Mouse (Mus musculus) midbrain, embryonic 11.5 days (tissue): ENCODE data around the gene Ergic1. TPM values are rescaled to one million over a fixed set of nuclear protein-coding genes. Genes with fewer than 3 reads are reported as not detected.
A peak's percentile ranks its signal among the peaks of the same experiment; 100 is the strongest.

Experiments
- ATAC-seq: fragments of 200-750 bp; cut with Nextera tagmentation; 2 replicates; pipeline ENCODE4 v1.8.0; 2017; ENCODE audit warnings: moderate TSS enrichment, moderate library complexity; ENCODE audit not compliant: low FRiP score
- DNase-seq: peaks from one replicate; pipeline ENCODE4 v3.0.0; 2015; ENCODE audit warnings: low spot score; ENCODE audit errors: missing footprints
- H3K27ac ChIP-seq: fragments of 300-500 bp; sonication (generic); 2 replicates; pipeline ENCODE4 v1.5.1; 2014; ENCODE audit warnings: low read depth, low read length
- H3K27me3 ChIP-seq: fragments of 300-500 bp; sonication (generic); 2 replicates; pipeline ENCODE4 v1.6.1; 2014; ENCODE audit warnings: mild to moderate bottlenecking, low read length, moderate library complexity, mixed read lengths; ENCODE audit not compliant: control insufficient read depth, insufficient read depth
- H3K36me3 ChIP-seq: fragments of 300-500 bp; sonication (generic); 2 replicates; pipeline ENCODE4 v1.6.1; 2014; ENCODE audit warnings: mild to moderate bottlenecking, low read length, moderate library complexity, mixed read lengths; ENCODE audit not compliant: control insufficient read depth, insufficient read depth
- H3K4me1 ChIP-seq: fragments of 300-500 bp; sonication (generic); 2 replicates; pipeline ENCODE4 v1.6.1; 2014; ENCODE audit warnings: low read length; ENCODE audit not compliant: control insufficient read depth, insufficient read depth
- H3K4me2 ChIP-seq: fragments of 300-500 bp; sonication (generic); 2 replicates; pipeline ENCODE4 v1.6.1; 2014; ENCODE audit warnings: mild to moderate bottlenecking, moderate library complexity
- H3K4me3 ChIP-seq: fragments of 300-500 bp; sonication (generic); 2 replicates; pipeline ENCODE4 v1.5.1; 2014; ENCODE audit warnings: low read depth, low read length
- H3K9ac ChIP-seq: fragments of 300-500 bp; sonication (generic); 2 replicates; pipeline ENCODE4 v1.6.1; 2014; ENCODE audit warnings: low read length
- H3K9me3 ChIP-seq: fragments of 300-500 bp; sonication (generic); 2 replicates; pipeline ENCODE4 v1.6.1; 2016; ENCODE audit warnings: low read length; ENCODE audit not compliant: control insufficient read depth
- WGBS: fragments of 180-500 bp; shearing (Covaris S2); extraction: QIAGEN DNeasy Blood & Tissue Kit; methylation state at CpG from one replicate; pipeline ENCODE4 v1.1.7; 2014; 5-methylcytosine and 5-hydroxymethylcytosine counted together
- polyA plus RNA-seq: library from polyadenylated mRNA; unstranded; fragments of >200 nt; fragmentation: Nextera tagmentation; extraction: Ambion mirVana; gene quantifications from 2 replicates; pipeline ENCODE4 v1.2.1, GENCODE M21; 2014

Gene Ergic1
- 129 and 130 TPM in 2 replicates for polyA plus RNA-seq

DNA sequence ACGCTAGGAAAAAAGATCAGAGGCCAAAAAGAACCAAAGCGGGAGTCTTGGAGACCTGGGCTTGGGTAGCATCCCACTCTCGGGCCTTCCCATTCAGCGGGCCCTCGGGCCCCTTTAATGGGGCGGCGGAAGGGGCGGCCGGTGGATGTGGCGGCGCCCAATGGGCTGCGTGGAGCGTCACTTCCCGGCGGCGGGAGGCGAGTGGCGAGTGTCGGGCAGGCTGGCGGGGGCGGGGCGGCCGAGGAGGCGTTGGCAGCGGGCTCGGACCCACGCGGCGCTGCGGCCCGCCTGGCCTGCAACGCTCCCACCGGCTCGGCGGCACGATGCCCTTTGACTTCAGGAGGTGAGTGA, at the start of gene Ergic1:
Ergic1 (plus strand) TSS at position 200 of the 351 bp plus-strand sequence.
- Histone ChIP-seq H3K4me1 (peaks cover 17% of the 10 kb centered on the region), H3K4me2 (peak within 1 kb of the TSS; percentile 96), H3K4me3 (peak within 1 kb of the TSS; percentile 89), H3K27ac (peak within 1 kb of the TSS; percentile 35), H3K9me3 (no peaks in the 10 kb centered on the region), H3K36me3 (peaks cover 3% of the 10 kb centered on the region; the same call in 1 of the 2 replicates), H3K9ac (peak within 1 kb of the TSS; percentile 91), H3K27me3 (no peaks in the 10 kb centered on the region)
- peak; percentile 96 for ATAC-seq
- 0% methylated on average over 36 of the region's 36 CpGs for WGBS
- DNase-seq = peak; percentile 98

DNA sequence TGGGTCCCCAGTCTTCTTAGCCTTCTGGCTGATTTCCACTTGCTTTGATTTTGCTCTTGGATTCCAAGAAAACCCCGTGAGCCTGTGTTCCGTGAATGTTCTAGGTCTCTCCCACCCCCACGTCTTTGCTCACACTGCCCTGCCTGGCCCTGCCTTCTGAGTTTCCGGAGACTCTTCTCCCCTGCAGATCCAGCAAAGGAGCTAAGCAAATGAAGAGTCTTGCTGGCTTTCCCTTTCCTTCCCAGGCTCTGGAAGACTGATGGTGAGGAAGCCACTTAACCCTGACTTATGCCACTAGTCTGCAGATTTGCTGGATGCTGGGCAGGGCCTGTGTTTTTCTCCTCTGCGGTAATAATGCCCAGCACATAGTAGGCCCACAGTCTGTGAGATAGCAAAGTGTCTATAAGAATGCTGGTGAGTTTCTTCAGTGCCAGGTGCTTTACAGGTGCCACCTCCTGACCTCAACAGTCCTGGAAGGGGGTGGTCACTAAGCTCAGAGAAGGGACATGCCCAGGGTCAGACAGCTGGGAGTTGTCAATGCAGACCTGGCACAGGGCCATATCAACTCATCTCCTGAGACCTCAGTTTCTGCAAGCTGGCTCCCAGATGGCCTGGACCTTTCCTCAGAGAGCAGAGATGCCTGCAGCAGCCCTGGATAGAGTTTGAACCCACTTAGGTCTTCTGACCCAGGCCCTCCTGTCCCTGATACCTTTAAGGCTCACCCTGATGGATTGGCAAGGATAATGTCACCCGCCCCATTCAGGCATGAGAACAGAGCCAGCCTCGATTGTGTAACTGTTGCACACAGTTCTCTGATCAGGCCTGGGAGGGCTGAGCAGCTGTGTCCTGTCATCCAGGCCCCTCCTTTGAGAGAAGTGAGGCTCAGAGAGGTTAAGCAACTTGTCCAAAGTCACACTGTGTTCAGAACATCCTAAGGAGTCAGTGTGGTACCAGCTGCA, 49.2 kb upstream of the Ergic1 start:
- no peaks in the 10 kb centered on the region for H3K27me3 ChIP-seq
- no peak overlapping the region for H3K9ac ChIP-seq
- DNase-seq = no peak
- H3K36me3 ChIP-seq = no peaks in the 10 kb centered on the region
- no peaks in the 10 kb centered on the region for H3K9me3 ChIP-seq
- H3K27ac ChIP-seq = no peak overlapping the region
- no peak overlapping the region for H3K4me2 ChIP-seq
- no peak for ATAC-seq
- WGBS = 72% methylated on average over 7 of the region's 7 CpGs
- no peak overlapping the region for H3K4me3 ChIP-seq
- peaks cover 4% of the 10 kb centered on the region for H3K4me1 ChIP-seq

DNA sequence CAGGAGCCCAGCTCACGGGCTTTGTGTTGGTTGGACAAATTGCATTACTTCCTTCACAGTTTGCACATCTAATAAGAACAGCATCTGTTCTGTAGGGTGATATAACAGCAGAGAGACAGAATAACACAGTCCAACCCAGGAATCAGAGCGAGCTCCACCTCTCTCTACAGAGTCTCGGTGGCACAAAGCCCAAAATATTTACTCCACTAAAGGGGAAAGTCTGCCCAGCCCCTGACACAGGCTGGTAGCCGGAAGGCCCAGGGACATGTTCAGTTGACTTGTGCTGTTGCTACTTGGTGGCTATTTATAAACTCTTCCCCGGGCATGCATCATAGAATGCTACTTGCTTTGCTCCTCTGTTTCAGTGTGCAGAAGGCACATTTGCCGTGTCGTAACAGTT, 48.3 kb upstream of the Ergic1 start:
- Histone ChIP-seq H3K4me3 (no peak overlapping the region), H3K4me1 (0 out of 2 replicates have a peak, but pooled peaks cover 3% of the 10 kb centered on the region), H3K27me3 (no peaks in the 10 kb centered on the region), H3K9me3 (no peaks in the 10 kb centered on the region), H3K36me3 (no peaks in the 10 kb centered on the region), H3K4me2 (no peak overlapping the region), H3K9ac (no peak overlapping the region), H3K27ac (no peak overlapping the region)
- ATAC-seq (no peak), DNase-seq (no peak)
- 85% methylated on average over 7 of the region's 7 CpGs for WGBS

DNA sequence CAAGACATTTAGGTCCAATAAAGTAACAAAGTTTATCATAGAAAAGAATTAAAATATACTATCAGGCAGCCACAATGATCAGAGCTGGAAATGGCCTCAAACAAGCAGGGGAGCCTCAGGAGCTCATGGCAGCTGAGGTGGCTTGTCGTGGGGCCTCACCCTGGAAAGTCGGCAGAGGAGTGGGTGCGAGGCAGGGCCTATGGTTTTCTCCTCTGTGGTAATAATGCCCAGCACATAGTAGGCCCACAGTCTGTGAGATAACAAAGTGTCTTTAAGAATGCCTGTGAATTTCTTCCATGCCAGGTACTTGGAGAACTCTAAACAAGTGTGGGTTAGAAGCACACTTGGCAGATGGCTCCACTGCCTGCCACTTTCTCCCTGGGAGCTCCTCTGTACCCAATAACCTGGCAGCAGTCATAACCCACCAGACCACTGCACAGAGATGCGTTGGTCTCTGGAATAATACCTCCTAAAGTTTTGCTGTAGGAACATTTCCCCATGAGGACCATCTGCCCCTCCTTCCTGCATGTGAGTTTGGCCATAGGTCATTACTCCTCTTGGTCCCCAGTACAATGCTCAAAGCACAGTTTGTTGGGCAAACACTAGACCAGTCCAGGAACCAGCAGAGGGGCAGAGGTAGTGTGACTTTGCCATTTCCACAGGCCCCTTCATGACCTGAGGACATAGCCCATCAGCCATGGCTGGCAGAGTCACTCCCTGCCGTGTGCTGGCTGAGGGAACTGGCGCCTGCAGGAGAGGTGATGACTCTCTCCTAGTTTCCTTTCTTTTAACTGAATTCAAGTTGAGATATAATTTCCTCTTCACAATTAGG, 47.6 kb upstream of the Ergic1 start:
- Histone ChIP-seq H3K9me3 (no peaks in the 10 kb centered on the region), H3K4me2 (no peak overlapping the region), H3K9ac (no peak overlapping the region), H3K27ac (no peak overlapping the region), H3K36me3 (no peaks in the 10 kb centered on the region), H3K27me3 (no peaks in the 10 kb centered on the region), H3K4me1 (0 out of 2 replicates have a peak, but pooled peaks cover 3% of the 10 kb centered on the region), H3K4me3 (no peak overlapping the region)
- ATAC-seq = no peak
- no peak for DNase-seq
- 83% methylated on average over 6 of the region's 6 CpGs for whole genome bisulfite sequencing

DNA sequence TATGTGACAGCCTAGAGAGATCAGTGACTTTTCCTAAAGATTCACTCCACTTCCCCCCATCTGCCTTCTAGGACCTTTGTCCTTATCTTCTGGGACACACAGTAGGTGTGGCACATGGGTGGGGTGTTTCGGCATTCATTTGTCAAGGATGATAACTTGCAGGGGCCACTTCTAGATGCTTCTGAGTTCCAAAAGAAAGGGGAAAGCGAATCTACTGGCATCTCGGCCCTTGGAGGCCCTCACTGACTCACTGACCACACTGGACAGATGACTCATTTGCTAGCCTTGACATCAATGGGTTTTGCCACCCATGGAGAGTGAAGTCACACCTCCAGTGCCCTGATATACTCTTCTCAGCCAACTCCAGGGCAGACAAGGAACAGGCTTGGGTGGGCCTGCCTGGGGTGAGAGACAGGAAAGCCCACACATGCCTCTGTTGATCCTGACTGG, 46.7 kb upstream of the Ergic1 start:
- H3K36me3 ChIP-seq = no peaks in the 10 kb centered on the region
- no peak overlapping the region for H3K9ac ChIP-seq
- DNase-seq = no peak
- H3K4me3 ChIP-seq = no peak overlapping the region
- no peak overlapping the region for H3K27ac ChIP-seq
- no peak overlapping the region for H3K4me2 ChIP-seq
- H3K4me1 ChIP-seq = no peaks in the 10 kb centered on the region
- no peak for ATAC-seq
- H3K9me3 ChIP-seq = no peaks in the 10 kb centered on the region
- WGBS = 87% methylated on average over 3 of the region's 3 CpGs
- H3K27me3 ChIP-seq = no peaks in the 10 kb centered on the region

DNA sequence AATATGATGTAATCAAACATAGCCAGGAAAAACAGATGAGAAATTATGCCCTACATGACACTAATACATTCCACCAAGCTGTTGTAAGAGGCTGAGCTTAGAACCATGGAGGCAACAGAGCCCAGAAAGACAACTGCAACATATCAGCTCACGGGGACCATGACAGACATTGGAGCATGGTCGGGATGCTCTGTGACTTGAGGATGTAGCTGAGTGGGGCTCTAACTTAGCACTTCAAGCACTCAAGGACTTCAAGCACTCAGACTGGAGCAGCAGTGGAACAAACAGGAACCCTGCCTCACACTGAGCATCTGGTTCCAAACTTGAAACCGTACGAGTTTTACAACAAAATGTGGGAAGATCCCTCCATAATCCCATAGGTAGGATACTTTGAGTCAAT, 45.6 kb upstream of the Ergic1 start:
- Histone ChIP-seq H3K36me3 (no peaks in the 10 kb centered on the region), H3K9ac (no peak overlapping the region), H3K4me2 (no peak overlapping the region), H3K9me3 (no peaks in the 10 kb centered on the region), H3K4me3 (no peak overlapping the region), H3K4me1 (no peaks in the 10 kb centered on the region), H3K27me3 (no peaks in the 10 kb centered on the region), H3K27ac (no peak overlapping the region)
- no peak for ATAC-seq
- no peak for DNase-seq
- WGBS = 83% methylated on average over 4 of the region's 4 CpGs

DNA sequence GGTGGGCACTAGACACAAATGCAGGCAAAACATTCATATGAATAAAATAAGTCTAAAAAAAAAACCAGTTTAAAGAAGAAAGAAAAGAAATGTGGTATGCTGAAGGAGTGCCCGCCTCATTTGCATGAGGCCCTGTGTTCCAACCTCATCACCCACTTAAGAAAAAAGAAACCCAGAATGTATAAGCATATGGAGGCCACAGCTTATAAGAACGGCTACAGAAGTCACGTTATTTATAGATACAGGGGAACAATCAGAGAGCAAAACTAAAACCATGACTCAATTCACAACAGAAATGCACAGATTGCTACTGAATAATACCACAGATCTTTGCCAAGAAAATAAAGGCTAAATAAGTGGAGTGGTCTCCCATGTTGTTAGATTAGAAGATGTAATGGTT, 43.0 kb upstream of the Ergic1 start:
- no peaks in the 10 kb centered on the region for H3K9me3 ChIP-seq
- no peaks in the 10 kb centered on the region for H3K36me3 ChIP-seq
- WGBS = 83% methylated on average over 3 of the region's 3 CpGs
- no peaks in the 10 kb centered on the region for H3K4me1 ChIP-seq
- no peak overlapping the region for H3K4me3 ChIP-seq
- H3K27ac ChIP-seq = no peak overlapping the region
- no peak overlapping the region for H3K9ac ChIP-seq
- ATAC-seq = no peak
- DNase-seq = no peak
- H3K27me3 ChIP-seq = no peaks in the 10 kb centered on the region
- H3K4me2 ChIP-seq = no peak overlapping the region

DNA sequence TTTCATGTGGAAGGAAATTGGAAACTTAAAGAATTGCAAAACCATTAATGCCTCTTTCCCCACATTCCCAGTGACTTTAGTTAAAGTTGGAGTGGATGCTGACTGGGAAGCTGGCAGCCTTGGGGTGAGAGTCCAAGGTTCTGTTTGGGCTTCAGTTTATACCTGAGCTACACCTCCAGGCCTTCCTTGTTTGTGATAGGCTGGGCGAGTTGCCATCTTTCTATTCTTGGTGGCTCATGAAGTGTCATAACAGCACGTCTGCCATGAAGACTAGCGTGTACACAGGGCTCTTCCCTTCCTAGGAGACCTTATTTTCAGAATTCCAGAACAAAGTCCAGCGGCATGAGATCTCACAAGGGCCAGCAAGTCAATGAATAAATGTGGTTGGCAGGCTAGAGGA, 38.6 kb upstream of the Ergic1 start:
- H3K36me3 ChIP-seq = no peaks in the 10 kb centered on the region
- H3K27me3 ChIP-seq = no peaks in the 10 kb centered on the region
- H3K9ac ChIP-seq = no peak overlapping the region
- H3K27ac ChIP-seq = no peak overlapping the region
- no peaks in the 10 kb centered on the region for H3K9me3 ChIP-seq
- DNase-seq (no peak), ATAC-seq (no peak)
- H3K4me3 ChIP-seq = no peak overlapping the region
- no peaks in the 10 kb centered on the region for H3K4me1 ChIP-seq
- 84% methylated on average over 4 of the region's 4 CpGs for WGBS
- H3K4me2 ChIP-seq = no peak overlapping the region

DNA sequence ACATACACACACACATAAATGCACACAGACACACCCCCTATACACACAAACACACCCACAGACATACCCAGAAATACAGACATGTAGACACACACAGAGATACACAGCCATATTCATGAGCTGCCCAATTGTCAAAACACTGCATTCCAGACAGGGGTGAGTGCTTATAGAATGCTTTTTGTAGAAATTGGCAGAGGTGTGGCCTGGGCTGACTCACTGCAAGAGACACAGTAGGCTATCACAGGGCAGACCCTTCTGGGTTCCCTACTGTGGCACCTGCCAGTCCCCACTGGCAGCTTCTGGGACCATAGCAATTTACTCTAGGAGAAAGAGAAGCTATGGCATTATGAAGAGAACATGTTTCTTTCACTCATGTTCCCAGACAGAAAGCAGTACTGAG, 37.0 kb upstream of the Ergic1 start:
- H3K4me3 ChIP-seq = no peak overlapping the region
- H3K27ac ChIP-seq = no peak overlapping the region
- H3K4me2 ChIP-seq = no peak overlapping the region
- H3K4me1 ChIP-seq = no peaks in the 10 kb centered on the region
- ATAC-seq (no peak), DNase-seq (peak; percentile 49)
- H3K9me3 ChIP-seq = no peaks in the 10 kb centered on the region
- no peaks in the 10 kb centered on the region for H3K36me3 ChIP-seq
- no peaks in the 10 kb centered on the region for H3K27me3 ChIP-seq
- no peak overlapping the region for H3K9ac ChIP-seq
